18 mouse cellular contexts compared by ENCODE assay signal in the genomic region with DNA sequence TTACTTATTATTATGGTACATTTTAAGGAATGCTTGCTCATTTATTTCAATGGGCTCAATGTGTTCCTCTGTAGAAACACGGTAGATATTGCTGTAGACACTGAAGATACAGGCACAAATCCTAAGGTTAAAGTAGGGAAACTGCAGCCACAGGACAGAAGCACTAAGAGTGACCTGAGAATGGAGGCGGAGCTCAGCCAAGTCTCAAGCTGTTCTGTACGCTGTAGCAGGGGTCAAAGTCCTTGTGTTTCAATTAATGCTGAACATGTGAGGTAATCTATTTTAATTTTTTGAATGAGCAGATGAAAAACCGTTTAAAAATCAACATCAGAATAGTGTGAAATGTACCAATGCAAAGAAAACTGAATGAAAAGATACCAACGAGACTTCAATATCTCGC.
"Had no signal": no experiment of that assay in that cellular context is flagged by ENCODE, and none has a peak within 500 bp of the region (broad histone marks: within the 10 kb centered on the region; RNA-seq: fewer than 3 reads in every experiment).

No protein-coding gene starts in this region.

- ATAC-seq: midbrain, embryonic 16.5 days had no signal

- H3K4me3 ChIP-seq: midbrain, embryonic 10.5 days; midbrain, embryonic 12.5 days; myocyte; neural tube, embryonic 13.5 days; neural tube, embryonic 15.5 days had no signal

- H3K9me3 ChIP-seq: midbrain, embryonic 10.5 days; neural tube, embryonic 13.5 days; neural tube, embryonic 15.5 days had no signal

- DNase-seq: lung, embryonic 14.5 days; lung, postnatal 10 days; lung, postnatal 4 days; midbrain, embryonic 14.5 days; retina, postnatal 1 day; right cerebral cortex, adult 18-20 months; right cerebral cortex, postnatal 25 days; right cerebral cortex, postnatal 4 days; spleen, adult 18-20 months; thymus, adult 18-20 months; thymus, postnatal 14 days; thymus, postnatal 36 days had no signal

- H3K4me1 ChIP-seq: midbrain, embryonic 10.5 days; midbrain, embryonic 12.5 days; neural tube, embryonic 13.5 days; neural tube, embryonic 15.5 days had no signal

- H3K27me3 ChIP-seq: midbrain, embryonic 12.5 days; neural tube, embryonic 13.5 days; neural tube, embryonic 15.5 days had no signal

- H3K4me2 ChIP-seq: lung, embryonic 14.5 days; midbrain, embryonic 12.5 days; neural tube, embryonic 13.5 days; neural tube, embryonic 15.5 days had no signal

- H3K27ac ChIP-seq: midbrain, embryonic 10.5 days; midbrain, embryonic 12.5 days; neural tube, embryonic 13.5 days; neural tube, embryonic 15.5 days had no signal

- H3K9ac ChIP-seq: lung, embryonic 14.5 days; midbrain, embryonic 12.5 days; neural tube, embryonic 13.5 days; neural tube, embryonic 15.5 days had no signal
